Mouse (Mus musculus) layer of hippocampus, postnatal 10 days (tissue): Measurements from ENCODE around the gene 1700069L16Rik. TPM values are rescaled to one million over a fixed set of nuclear protein-coding genes. Genes with fewer than 3 reads are reported as not detected.

ENCODE experiments used
- DNase-seq, 2 experiments: peaks; one replicate each; pipeline ENCODE4 v3.0.0; 2021; ENCODE audit warnings: low spot score in 2 of 2
- total RNA-seq, 2 experiments: library from RNA; stranded (reverse); gene quantifications; 2 replicates each; pipeline ENCODE4 v1.2.3; 2021

1700069L16Rik gene
- total RNA-seq, 2 experiments from 2014 or later: not detected

GRCm38 (mm10) chr5:113647141-113647540 is 77.4 kb downstream of the 1700069L16Rik start:
- DNase-seq: no peak

- peak in 1 of 2 experiments; percentile 31 for DNase-seq
Measured at GRCm38 (mm10) chr5:113644520-113644919, 80.1 kb downstream of the 1700069L16Rik start.

- peak; percentile 34 to 52 for DNase-seq
Measured at GRCm38 (mm10) chr5:113643107-113643848, 81.3 kb downstream of the 1700069L16Rik start.

Other genes starting within 250 kb of the 1700069L16Rik start
- 10 to 100 TPM; 58.0 to 63.4 TPM for gene Wscd2, start 234.4 kb downstream of the 1700069L16Rik start, total RNA-seq
- gene Cmklr1, start 74.3 kb downstream of the 1700069L16Rik start, total RNA-seq: 1 to 10 TPM; 3.6 to 5.4 TPM
- gene Ficd, start 11.0 kb upstream of the 1700069L16Rik start, total RNA-seq: 1 to 10 TPM; 8.2 to 9.4 TPM
- gene Sart3, start 47.7 kb upstream of the 1700069L16Rik start, total RNA-seq: 10 to 100 TPM; 36.7 to 48.2 TPM
- 10 to 100 TPM; 71.0 to 77.5 TPM for gene Iscu, start 48.0 kb upstream of the 1700069L16Rik start, total RNA-seq
- gene Tmem119, start 75.7 kb upstream of the 1700069L16Rik start, total RNA-seq: 10 to 100 TPM; 11.7 to 13.1 TPM
- gene Selplg, start 107.9 kb upstream of the 1700069L16Rik start, total RNA-seq: 10 to 100 TPM; 12.1 to 12.9 TPM
- 100 to 1,000 TPM; 104 TPM for gene Coro1c, start 184.0 kb upstream of the 1700069L16Rik start, total RNA-seq